Mouse (Mus musculus) gastrocnemius, adult 2 months (tissue): ENCODE results near the gene Syna. TPM values are rescaled to one million over a fixed set of nuclear protein-coding genes. Genes with fewer than 3 reads are reported as not detected.

Experiments used
- DNase-seq: peaks from one replicate; pipeline ENCODE4 v3.0.0; 2022
- H3K27ac ChIP-seq: fragments of 200-600 bp; 2 replicates; pipeline ENCODE4 v1.8.1; 2022; ENCODE audit warnings: mild to moderate bottlenecking
- H3K4me3 ChIP-seq: fragments of 200-600 bp; 2 replicates; pipeline ENCODE4 v1.8.1; 2022; ENCODE audit warnings: mild to moderate bottlenecking, moderate library complexity
- CTCF ChIP-seq: fragments of 200-600 bp; IDR thresholded peaks from 2 replicates; pipeline ENCODE4 v1.8.1; 2022; ENCODE audit warnings: antibody characterized with exemption, mild to moderate bottlenecking, moderate library complexity
- intact Hi-C: fragments of 180-260 bp; cut with DNase I; formaldehyde crosslinking; loops from one replicate; pipeline ENCODE4 v1.15.1; 2025
- total RNA-seq, 2 experiments: library from RNA; stranded (reverse); gene quantifications; 2 replicates each; pipeline ENCODE4 v1.2.3; 2021

The Syna gene
- total RNA-seq, 2 experiments from 2014 or later, result not detected

DNA sequence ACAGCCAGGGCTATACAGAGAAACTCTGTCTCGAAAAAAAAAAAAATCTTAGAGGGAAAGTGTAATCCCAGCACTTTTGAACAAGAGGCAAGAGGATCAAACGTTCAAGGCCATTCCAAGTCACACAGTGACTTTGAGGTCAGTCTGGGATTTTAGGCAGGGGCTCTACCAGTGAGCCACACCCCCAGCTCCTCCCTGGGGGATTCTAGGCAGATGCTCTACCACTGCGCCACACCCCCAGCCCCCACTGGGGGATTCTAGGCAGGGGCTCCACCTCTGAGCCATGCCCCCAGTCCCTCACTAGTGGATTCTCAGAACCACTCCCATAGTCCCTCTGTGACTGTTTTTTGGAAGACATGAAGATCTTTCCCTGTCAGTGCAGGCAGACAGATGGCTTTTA is 19.2 kb upstream of the Syna start:
- no peak for DNase-seq
- Histone ChIP-seq H3K27ac (no peak overlapping the region), H3K4me3 (no peak overlapping the region)
- intact Hi-C loops, result no loop called here
- no peak for TF ChIP-seq CTCF

DNA sequence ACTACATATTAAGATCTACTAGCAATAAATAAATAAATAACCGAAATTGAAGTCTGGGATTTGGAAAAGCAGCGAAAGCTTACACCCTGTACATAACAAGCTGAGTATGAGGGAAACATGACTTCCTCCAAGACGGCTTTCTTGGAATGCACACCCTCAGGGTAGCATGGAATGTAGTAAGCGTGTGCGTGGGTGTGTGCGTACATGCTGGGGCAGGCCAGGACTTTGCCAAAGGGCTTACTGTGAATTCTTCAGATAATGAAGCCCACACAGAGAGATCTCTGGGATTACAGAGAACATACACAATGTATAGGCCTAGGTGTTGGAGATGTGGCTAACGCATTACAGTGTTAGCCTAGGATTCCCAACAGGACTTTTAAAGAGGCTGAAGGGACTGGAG is 17.6 kb upstream of the Syna start:
- intact Hi-C loops, result no loop called here
- H3K27ac ChIP-seq, result no peak overlapping the region

GRCm38 (mm10) chr5:134576517-134577220 is 16.7 kb upstream of the Syna start:
- intact Hi-C loops, result no loop called here

More for the DNA sequence above, 17.6 kb upstream of the Syna start:
- no peak for DNase-seq
- no peak overlapping the region for H3K4me3 ChIP-seq
- no peak for TF ChIP-seq CTCF

DNA sequence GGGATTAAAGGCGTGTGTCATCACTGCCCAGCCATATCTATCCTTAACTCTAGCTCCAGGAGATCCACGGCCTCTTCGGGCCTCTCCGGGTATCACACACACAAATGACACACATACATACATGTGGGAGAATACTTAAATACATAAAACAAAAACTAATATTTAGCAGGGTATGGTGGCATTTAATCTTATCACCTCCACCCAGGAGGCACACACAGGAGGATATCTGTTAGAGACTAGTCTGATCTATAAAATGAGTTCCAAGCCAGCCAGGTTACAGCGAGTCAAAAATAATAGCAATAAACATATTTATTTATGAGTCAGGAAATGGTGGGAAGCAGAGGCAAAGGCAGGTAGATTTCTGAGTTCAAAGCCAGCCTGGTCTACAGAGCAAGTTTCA is 15.9 kb upstream of the Syna start:
- TF ChIP-seq CTCF, result no peak
- H3K27ac ChIP-seq, result no peak overlapping the region
- intact Hi-C loops, result no loop called here
- H3K4me3 ChIP-seq, result no peak overlapping the region
- no peak for DNase-seq

More at GRCm38 (mm10) chr5:134576517-134577220, 16.7 kb upstream of the Syna start:
- DNase-seq, result no peak
- TF ChIP-seq CTCF, result no peak
- H3K4me3 ChIP-seq, result no peak overlapping the region
- no peak overlapping the region for H3K27ac ChIP-seq

GRCm38 (mm10) chr5:134572508-134573214 is 12.7 kb upstream of the Syna start:
- Histone ChIP-seq H3K4me3 (peak overlapping the region; percentile 87), H3K27ac (peak overlapping the region; percentile 83)
- intact Hi-C loops, result loop anchor here (1.0 kb wide), 1 partner anchor 17 kb away; no protein-coding TSS in a partner anchor
- no peak for TF ChIP-seq CTCF
- no peak for DNase-seq

- peak; percentile 43 for DNase-seq
- TF ChIP-seq CTCF, result no peak
- intact Hi-C loops, result loop anchor here (1.0 kb wide), 1 partner anchor 17 kb away; no protein-coding TSS in a partner anchor
- Histone ChIP-seq H3K27ac (peak overlapping the region; percentile 83), H3K4me3 (peak overlapping the region; percentile 87)
Observed at GRCm38 (mm10) chr5:134571730-134572507, 11.9 kb upstream of the Syna start.

DNA sequence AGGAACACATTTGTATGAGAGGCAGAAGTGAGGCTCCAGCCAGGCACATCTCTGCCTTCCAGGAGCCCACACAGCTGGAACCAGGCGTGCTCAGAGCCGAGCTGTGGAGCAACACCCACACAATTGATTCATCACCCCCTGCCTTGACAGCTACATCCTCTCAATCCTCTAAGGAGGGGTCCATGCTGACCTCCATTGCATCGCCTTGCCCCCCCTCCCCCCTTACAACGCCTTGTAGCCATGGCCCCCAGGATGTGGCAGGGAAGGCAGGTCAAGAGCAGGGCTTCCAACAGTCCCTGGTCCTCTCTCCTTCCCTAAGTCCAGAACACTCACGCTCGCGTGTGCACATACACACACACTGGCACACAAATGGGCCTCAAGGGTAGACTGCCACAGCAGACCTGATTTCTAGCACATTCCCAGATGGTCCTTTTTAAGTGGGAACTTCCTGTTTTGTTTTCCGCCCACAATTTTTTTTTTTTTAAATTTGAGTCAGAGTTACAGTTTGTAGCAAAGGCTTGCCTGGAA is 9.1 kb upstream of the Syna start:
- peak; percentile 35 for DNase-seq
- intact Hi-C loops, result no loop called here
- H3K27ac ChIP-seq, result peak overlapping the region; percentile 64
- H3K4me3 ChIP-seq, result no peak overlapping the region
- TF ChIP-seq CTCF, result no peak

GRCm38 (mm10) chr5:134568030-134568429 is 8.1 kb upstream of the Syna start:
- H3K27ac ChIP-seq, result no peak overlapping the region; the same call in 1 of the 2 replicates
- no peak overlapping the region for H3K4me3 ChIP-seq
- no peak for DNase-seq
- intact Hi-C loops, result no loop called here
- no peak for TF ChIP-seq CTCF

DNA sequence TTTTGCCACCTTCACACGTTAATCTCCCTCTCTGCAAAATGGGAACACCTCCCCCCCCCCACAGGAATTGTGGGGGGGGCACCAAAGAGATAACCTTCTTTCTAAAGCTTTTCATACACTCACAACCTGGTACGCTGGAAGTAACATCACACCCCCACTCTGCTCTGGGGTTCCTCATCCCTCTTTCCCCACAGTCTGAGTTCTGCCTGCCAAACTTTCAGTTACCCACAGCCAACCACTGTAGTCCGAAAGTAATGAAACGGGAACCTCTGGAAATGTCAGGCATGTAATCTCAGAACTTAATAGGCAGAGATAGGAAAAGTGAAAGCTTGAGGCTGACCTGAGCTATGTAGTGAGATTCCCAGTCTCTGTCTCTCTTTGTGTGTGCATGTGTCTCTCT is 7.5 kb upstream of the Syna start:
- no peak for TF ChIP-seq CTCF

DNA sequence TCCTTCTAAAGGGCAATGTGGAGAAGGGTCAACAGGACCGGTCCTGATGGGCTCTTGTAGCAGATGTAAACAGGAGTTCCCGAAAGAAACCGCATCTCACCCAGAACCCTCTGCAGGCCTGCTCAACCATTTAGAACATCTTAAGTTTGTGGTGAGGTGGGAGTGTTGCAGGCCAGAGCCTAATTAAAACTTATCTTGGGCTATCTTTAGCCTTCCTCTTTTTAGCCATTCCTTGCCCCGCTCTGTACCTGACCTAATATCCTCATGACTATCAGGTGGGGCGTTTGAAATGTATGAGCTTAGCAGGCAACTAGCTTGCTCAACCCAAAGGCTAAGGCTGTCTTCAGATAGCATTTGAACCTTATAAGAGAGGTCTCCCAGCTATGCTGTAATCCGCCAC is 5.7 kb upstream of the Syna start:
- DNase-seq, result no peak
- Histone ChIP-seq H3K27ac (no peak overlapping the region), H3K4me3 (no peak overlapping the region)
- no peak for TF ChIP-seq CTCF
- intact Hi-C loops, result no loop called here

More for the DNA sequence above, 7.5 kb upstream of the Syna start:
- intact Hi-C loops, result no loop called here
- DNase-seq, result no peak
- Histone ChIP-seq H3K27ac (no peak overlapping the region), H3K4me3 (no peak overlapping the region)

DNA sequence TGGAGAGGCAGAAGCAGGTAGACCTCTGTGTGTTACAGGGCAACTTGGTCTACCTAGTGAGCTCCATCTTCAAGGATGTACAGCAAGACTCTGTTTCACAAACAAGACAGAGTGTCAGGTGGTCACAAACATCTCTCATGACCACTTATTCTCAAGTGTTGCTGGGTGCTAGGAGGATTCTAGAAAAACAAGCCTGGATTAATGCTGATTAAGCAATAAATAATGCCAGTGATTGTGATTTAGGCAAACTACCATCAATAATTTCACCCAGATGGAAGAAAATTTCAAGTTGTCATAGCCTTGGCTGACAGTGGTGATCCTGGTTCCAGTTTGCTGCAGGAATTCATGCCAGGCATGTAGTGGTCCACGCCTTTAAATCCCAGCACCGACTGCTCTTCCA is 4.3 kb upstream of the Syna start:
- Histone ChIP-seq H3K4me3 (no peak overlapping the region), H3K27ac (no peak overlapping the region)
- TF ChIP-seq CTCF, result no peak
- DNase-seq, result no peak
- intact Hi-C loops, result no loop called here

GRCm38 (mm10) chr5:134560450-134561171 is 640 bp upstream of the Syna start:
- no peak for DNase-seq
- no peak overlapping the region for H3K27ac ChIP-seq
- H3K4me3 ChIP-seq, result no peak overlapping the region
- intact Hi-C loops, result no loop called here
- no peak for TF ChIP-seq CTCF
